Mouse (Mus musculus) lung, embryonic 15.5 days (tissue): Measurements from ENCODE around the gene Fam129c. TPM values are rescaled to one million over a fixed set of nuclear protein-coding genes. Genes with fewer than 3 reads are reported as not detected.

Experiments used
- ATAC-seq: fragments of 200-750 bp; cut with Nextera tagmentation; 2 replicates; pipeline ENCODE4 v1.8.0; 2017; ENCODE audit warnings: moderate number of reproducible peaks, borderline replicate concordance; ENCODE audit not compliant: low FRiP score, low TSS enrichment; ENCODE audit errors: extremely low read depth
- H3K27ac ChIP-seq: fragments of 300-500 bp; sonication (generic); 2 replicates; pipeline ENCODE4 v1.5.1; 2015; ENCODE audit warnings: moderate library complexity, mild to moderate bottlenecking, inconsistent platforms
- H3K27me3 ChIP-seq: fragments of 300-500 bp; sonication (generic); 2 replicates; pipeline ENCODE4 v1.6.1; 2015; ENCODE audit warnings: inconsistent platforms
- H3K36me3 ChIP-seq: fragments of 300-500 bp; sonication (generic); 2 replicates; pipeline ENCODE4 v1.6.1; 2015; ENCODE audit warnings: inconsistent platforms
- H3K4me1 ChIP-seq: fragments of 300-500 bp; sonication (generic); 2 replicates; pipeline ENCODE4 v1.6.1; 2015; ENCODE audit warnings: inconsistent platforms
- H3K4me2 ChIP-seq: fragments of 300-500 bp; sonication (generic); 2 replicates; pipeline ENCODE4 v1.6.1; 2015; ENCODE audit warnings: inconsistent platforms, mild to moderate bottlenecking, moderate library complexity
- H3K4me3 ChIP-seq: fragments of 300-500 bp; sonication (generic); 2 replicates; pipeline ENCODE4 v1.5.1; 2015; ENCODE audit warnings: mild to moderate bottlenecking, inconsistent platforms
- H3K9ac ChIP-seq: fragments of 300-500 bp; sonication (generic); 2 replicates; pipeline ENCODE4 v1.6.1; 2015; ENCODE audit warnings: inconsistent platforms
- H3K9me3 ChIP-seq: fragments of 300-500 bp; sonication (generic); 2 replicates; pipeline ENCODE4 v1.6.1; 2016; ENCODE audit warnings: inconsistent platforms
- WGBS: fragments of 180-500 bp; shearing (Covaris S2); methylation state at CpG from one replicate; pipeline ENCODE4 v1.1.7; 2015; 5-methylcytosine and 5-hydroxymethylcytosine counted together
- polyA plus RNA-seq: library from polyadenylated mRNA; unstranded; fragments of >200 nt; fragmentation: Nextera tagmentation; extraction: Ambion mirVana; gene quantifications from 2 replicates; pipeline ENCODE4 v1.2.1, GENCODE M21; 2015

Gene Fam129c
- polyA plus RNA-seq, result 3.1 and 3.4 TPM in 2 replicates

DNA sequence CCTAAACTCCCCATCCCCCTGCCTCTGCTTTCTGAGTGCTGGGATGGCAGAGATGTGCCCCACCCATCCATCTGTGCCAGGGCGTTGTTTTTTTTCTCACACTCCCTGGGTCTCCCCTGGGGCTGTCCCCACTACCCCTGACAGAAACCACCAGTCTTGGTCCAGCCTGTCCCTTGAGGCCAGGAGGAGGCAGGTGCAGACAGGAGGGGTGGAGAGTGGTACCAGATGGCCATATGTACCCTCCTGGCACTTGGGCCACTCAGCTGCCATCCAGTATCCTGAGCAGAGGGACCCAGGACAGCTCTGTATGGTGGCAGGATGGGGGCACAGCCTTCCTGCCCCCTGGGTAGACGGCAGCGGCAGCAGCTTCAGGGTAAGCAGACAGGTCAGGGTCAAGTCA, at the start of gene Fam129c:
TSS of gene Fam129c (plus strand) at position 198 of the 400 bp plus-strand sequence.
- H3K36me3 ChIP-seq, result no peaks in the 10 kb centered on the region; the same call in 1 of the 2 replicates
- H3K27ac ChIP-seq, result no peak within 1 kb of the TSS
- 83% methylated on average over 3 of the region's 3 CpGs for WGBS
- H3K4me2 ChIP-seq, result no peak within 1 kb of the TSS
- H3K9ac ChIP-seq, result no peak within 1 kb of the TSS
- H3K27me3 ChIP-seq, result peaks cover 13% of the 10 kb centered on the region
- H3K9me3 ChIP-seq, result no peaks in the 10 kb centered on the region
- no peak for ATAC-seq
- peaks cover 28% of the 10 kb centered on the region for H3K4me1 ChIP-seq
- no peak within 1 kb of the TSS for H3K4me3 ChIP-seq

DNA sequence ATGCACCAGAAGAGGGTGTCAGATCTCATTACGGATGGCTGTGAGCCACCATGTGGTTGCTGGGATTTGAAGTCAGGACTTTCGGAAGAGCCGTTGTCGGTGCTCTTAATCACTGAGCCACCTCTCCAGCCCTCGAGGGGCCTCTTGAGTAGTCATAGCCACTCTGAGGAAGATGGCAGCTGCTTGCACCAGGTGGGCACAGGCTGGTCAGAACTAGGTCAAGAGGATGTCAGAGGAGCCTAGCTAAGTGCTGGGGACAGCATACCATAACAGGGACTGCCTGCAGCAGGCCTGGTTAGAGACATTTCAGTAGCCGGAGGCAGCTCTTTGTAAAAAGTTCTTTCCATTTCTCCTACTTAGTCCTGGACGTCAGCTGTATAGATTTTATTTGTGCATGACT, 46.7 kb upstream of the Fam129c start:
- Histone ChIP-seq H3K9ac (no peak overlapping the region), H3K4me3 (no peak overlapping the region), H3K27ac (no peak overlapping the region), H3K4me2 (no peak overlapping the region), H3K27me3 (0 out of 2 replicates have a peak, but pooled peaks cover 2% of the 10 kb centered on the region), H3K9me3 (no peaks in the 10 kb centered on the region), H3K4me1 (0 out of 2 replicates have a peak, but pooled peaks cover 10% of the 10 kb centered on the region), H3K36me3 (peaks cover 18% of the 10 kb centered on the region; the same call in 1 of the 2 replicates)
- 45% methylated on average over 7 of the region's 7 CpGs for WGBS
- ATAC-seq, result no peak

DNA sequence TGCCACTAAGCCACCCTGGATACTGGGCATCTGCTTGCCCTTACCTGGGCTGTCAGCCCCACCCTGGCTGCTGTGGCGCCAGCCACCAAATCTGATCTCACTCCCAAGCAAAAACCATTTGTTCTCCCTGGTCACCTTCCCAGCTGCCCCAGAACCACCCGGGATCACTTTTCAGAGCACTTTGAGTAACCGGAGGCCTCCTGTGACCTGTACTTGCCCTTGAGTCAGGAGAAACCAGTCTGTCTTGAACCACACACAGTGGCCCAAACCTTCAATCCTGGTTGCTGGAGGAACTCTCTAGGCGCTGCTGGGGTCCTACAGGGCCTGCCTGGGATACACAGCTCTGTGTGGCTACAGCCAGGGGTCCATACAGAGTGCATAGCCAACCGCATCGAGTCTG, 44.7 kb upstream of the Fam129c start:
- no peak overlapping the region for H3K4me2 ChIP-seq
- peaks cover 18% of the 10 kb centered on the region for H3K27me3 ChIP-seq
- H3K9me3 ChIP-seq, result no peaks in the 10 kb centered on the region
- WGBS, result 34% methylated on average over 6 of the region's 6 CpGs
- 0 out of 2 replicates have a peak, but pooled peaks cover 10% of the 10 kb centered on the region for H3K4me1 ChIP-seq
- peaks cover 3% of the 10 kb centered on the region; the same call in 1 of the 2 replicates for H3K36me3 ChIP-seq
- no peak for ATAC-seq
- no peak overlapping the region; the same call in 1 of the 2 replicates for H3K9ac ChIP-seq
- no peak overlapping the region for H3K27ac ChIP-seq
- H3K4me3 ChIP-seq, result no peak overlapping the region

GRCm38 (mm10) chr8:71554001-71554400, 43.4 kb upstream of the Fam129c start:
- Histone ChIP-seq H3K36me3 (no peaks in the 10 kb centered on the region), H3K4me2 (no peak overlapping the region), H3K27me3 (peaks cover 30% of the 10 kb centered on the region), H3K4me3 (no peak overlapping the region), H3K9me3 (no peaks in the 10 kb centered on the region), H3K4me1 (peaks cover 21% of the 10 kb centered on the region), H3K27ac (no peak overlapping the region; the same call in 1 of the 2 replicates), H3K9ac (no peak overlapping the region)
- ATAC-seq, result no peak
- 61% methylated on average over 6 of the region's 6 CpGs for WGBS

- Histone ChIP-seq H3K4me1 (peaks cover 24% of the 10 kb centered on the region), H3K27ac (no peak overlapping the region; the same call in 1 of the 2 replicates)
Measured at GRCm38 (mm10) chr8:71554644-71555043, 42.8 kb upstream of the Fam129c start.

DNA sequence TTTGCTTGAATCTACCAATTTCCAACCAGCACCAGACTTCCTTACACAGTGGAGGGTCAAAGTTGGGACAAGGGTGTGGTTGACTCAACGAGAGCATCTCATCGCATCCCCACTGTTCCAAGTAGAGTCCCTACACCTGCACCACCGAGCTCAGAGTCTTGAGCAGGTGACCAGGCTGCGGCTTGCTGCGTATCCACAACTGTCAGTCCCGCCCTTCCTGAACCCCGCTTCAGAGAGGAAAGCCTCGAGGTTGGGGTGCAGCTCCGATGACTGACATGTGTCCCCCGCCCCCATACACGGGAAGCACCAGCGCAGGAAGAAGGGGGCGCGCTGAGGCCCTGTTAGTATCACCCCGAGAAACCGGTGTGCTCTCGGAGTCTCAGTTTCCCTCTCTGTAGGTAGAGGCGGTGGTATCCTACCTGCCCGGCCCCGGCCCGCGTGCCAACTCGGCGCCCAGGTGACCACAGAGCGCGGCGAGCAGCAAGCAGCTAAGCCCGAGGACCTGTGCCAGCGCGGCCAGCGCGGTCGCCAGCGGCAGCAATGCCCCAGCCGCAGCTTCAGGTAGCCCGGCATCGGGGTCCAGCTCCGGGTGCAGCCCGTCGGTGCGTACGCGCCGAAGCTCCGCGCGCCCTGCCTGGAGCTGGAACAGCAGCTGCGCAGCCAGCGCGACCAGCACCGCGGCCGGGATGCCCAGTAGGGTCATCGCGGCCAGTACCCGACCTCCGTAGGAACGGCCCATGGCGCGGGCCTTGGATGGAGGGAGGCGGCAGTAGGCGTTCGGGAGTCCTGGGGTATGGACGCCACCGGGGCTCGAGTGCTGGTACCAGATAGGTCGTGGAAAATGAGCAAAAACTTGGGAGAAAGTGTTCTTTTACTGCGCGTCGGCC, 39.1 kb upstream of the Fam129c start, which contains the start of gene Tmem221:
TSS of gene Tmem221 (minus strand) at position 801 of the 887 bp plus-strand sequence.
- H3K27ac ChIP-seq, result no peak within 1 kb of the TSS
- no peaks in the 10 kb centered on the region for H3K36me3 ChIP-seq
- peak; percentile 33 for ATAC-seq
- peaks cover 28% of the 10 kb centered on the region for H3K4me1 ChIP-seq
- 3% methylated on average over 70 of the region's 70 CpGs for WGBS
- H3K27me3 ChIP-seq, result peaks cover 71% of the 10 kb centered on the region
- no peaks in the 10 kb centered on the region for H3K9me3 ChIP-seq
- peak within 1 kb of the TSS; percentile 49 for H3K4me3 ChIP-seq
- H3K9ac ChIP-seq, result peak within 1 kb of the TSS; percentile 33
- H3K4me2 ChIP-seq, result peak within 1 kb of the TSS; percentile 89

More at GRCm38 (mm10) chr8:71554644-71555043, 42.8 kb upstream of the Fam129c start:
- no peak overlapping the region for H3K4me3 ChIP-seq
- no peak overlapping the region for H3K4me2 ChIP-seq
- H3K27me3 ChIP-seq, result peaks cover 37% of the 10 kb centered on the region
- no peaks in the 10 kb centered on the region for H3K9me3 ChIP-seq
- H3K9ac ChIP-seq, result no peak overlapping the region
- H3K36me3 ChIP-seq, result no peaks in the 10 kb centered on the region
- ATAC-seq, result no peak
- 74% methylated on average over 2 of the region's 2 CpGs for WGBS

- 2% methylated on average over 24 of the region's 24 CpGs for WGBS
- H3K9ac ChIP-seq, result peak overlapping the region; percentile 33
- ATAC-seq, result peak; percentile 65
Measured at GRCm38 (mm10) chr8:71558958-71559690, 38.3 kb upstream of the Fam129c start.

GRCm38 (mm10) chr8:71560071-71560470, 37.4 kb upstream of the Fam129c start:
- H3K4me3 ChIP-seq, result no peak overlapping the region
- H3K4me2 ChIP-seq, result no peak overlapping the region
- H3K36me3 ChIP-seq, result no peaks in the 10 kb centered on the region
- H3K9ac ChIP-seq, result no peak overlapping the region
- H3K9me3 ChIP-seq, result 0 out of 2 replicates have a peak, but pooled peaks cover 3% of the 10 kb centered on the region
- no peak overlapping the region for H3K27ac ChIP-seq
- peaks cover 23% of the 10 kb centered on the region for H3K4me1 ChIP-seq
- no peak for ATAC-seq
- WGBS, result 53% methylated on average over 3 of the region's 3 CpGs
- H3K27me3 ChIP-seq, result peaks cover 79% of the 10 kb centered on the region

More at GRCm38 (mm10) chr8:71558958-71559690, 38.3 kb upstream of the Fam129c start:
- Histone ChIP-seq H3K36me3 (no peaks in the 10 kb centered on the region), H3K27ac (no peak overlapping the region), H3K4me2 (peak overlapping the region; percentile 89), H3K27me3 (peaks cover 79% of the 10 kb centered on the region), H3K4me1 (peaks cover 27% of the 10 kb centered on the region), H3K9me3 (0 out of 2 replicates have a peak, but pooled peaks cover 2% of the 10 kb centered on the region), H3K4me3 (peak overlapping the region; percentile 49)

GRCm38 (mm10) chr8:71560765-71561164, 36.7 kb upstream of the Fam129c start:
- H3K27me3 ChIP-seq, result peaks cover 76% of the 10 kb centered on the region
- no peak overlapping the region for H3K9ac ChIP-seq
- H3K9me3 ChIP-seq, result 0 out of 2 replicates have a peak, but pooled peaks cover 3% of the 10 kb centered on the region
- ATAC-seq, result no peak
- no peak overlapping the region for H3K4me3 ChIP-seq
- H3K36me3 ChIP-seq, result no peaks in the 10 kb centered on the region
- H3K4me1 ChIP-seq, result peaks cover 23% of the 10 kb centered on the region
- no peak overlapping the region for H3K27ac ChIP-seq
- H3K4me2 ChIP-seq, result no peak overlapping the region
- 84% methylated on average over 5 of the region's 5 CpGs for WGBS

GRCm38 (mm10) chr8:71561401-71561800, 36.0 kb upstream of the Fam129c start:
- Histone ChIP-seq H3K9ac (no peak overlapping the region), H3K4me3 (no peak overlapping the region), H3K27me3 (peaks cover 74% of the 10 kb centered on the region), H3K36me3 (no peaks in the 10 kb centered on the region), H3K4me1 (peaks cover 23% of the 10 kb centered on the region), H3K9me3 (0 out of 2 replicates have a peak, but pooled peaks cover 3% of the 10 kb centered on the region), H3K4me2 (no peak overlapping the region), H3K27ac (no peak overlapping the region)
- WGBS, result 3% methylated on average over 15 of the region's 15 CpGs
- ATAC-seq, result no peak

DNA sequence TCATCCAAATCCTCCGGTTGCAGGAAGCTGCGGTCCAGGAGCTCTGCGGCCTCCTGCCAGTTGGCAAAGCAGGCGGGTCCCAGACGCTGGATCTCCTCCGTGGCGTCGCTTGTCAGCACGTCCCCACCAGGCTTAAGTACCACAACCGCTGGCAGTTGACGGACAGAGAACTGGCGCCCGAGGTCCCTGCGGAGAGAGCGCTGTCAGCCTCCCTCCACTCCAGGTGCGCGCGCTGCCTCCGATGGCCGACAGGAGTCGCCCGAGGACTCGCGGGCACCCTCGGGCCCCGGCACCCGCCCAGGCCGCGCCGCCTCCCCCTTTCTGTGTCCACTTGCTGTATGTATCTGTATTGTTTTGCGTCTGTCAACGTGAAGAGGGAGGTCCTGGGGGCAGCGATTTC, 34.7 kb upstream of the Fam129c start:
- peaks cover 23% of the 10 kb centered on the region for H3K4me1 ChIP-seq
- no peak overlapping the region for H3K27ac ChIP-seq
- peak; percentile 12; the same call in 1 of the 2 replicates for ATAC-seq
- under 1% methylated on average over 33 of the region's 33 CpGs for WGBS
- H3K4me2 ChIP-seq, result peak overlapping the region; percentile 51
- peak overlapping the region; percentile 17 for H3K4me3 ChIP-seq
- no peak overlapping the region for H3K9ac ChIP-seq
- H3K36me3 ChIP-seq, result no peaks in the 10 kb centered on the region
- H3K9me3 ChIP-seq, result 0 out of 2 replicates have a peak, but pooled peaks cover 3% of the 10 kb centered on the region
- peaks cover 61% of the 10 kb centered on the region for H3K27me3 ChIP-seq
